Mouse (Mus musculus) midbrain, embryonic 15.5 days (tissue): ENCODE measurements around the gene 1600002K03Rik. TPM values are rescaled to one million over a fixed set of nuclear protein-coding genes. Genes with fewer than 3 reads are reported as not detected.

Experiments
- ATAC-seq: fragments of 200-750 bp; cut with Nextera tagmentation; replicated peaks from 2 replicates; pipeline ENCODE4 v1.8.0; 2017; ENCODE audit warnings: moderate TSS enrichment
- H3K27ac ChIP-seq: fragments of 300-500 bp; sonication (generic); 2 replicates; pipeline ENCODE4 v1.5.1; 2015; ENCODE audit warnings: mild to moderate bottlenecking, inconsistent platforms
- H3K27me3 ChIP-seq: fragments of 300-500 bp; sonication (generic); replicated peaks from 2 replicates; pipeline ENCODE4 v1.6.1; 2015; ENCODE audit warnings: inconsistent platforms
- H3K36me3 ChIP-seq: fragments of 300-500 bp; sonication (generic); replicated peaks from 2 replicates; pipeline ENCODE4 v1.6.1; 2015; ENCODE audit warnings: inconsistent platforms
- H3K4me1 ChIP-seq: fragments of 300-500 bp; sonication (generic); 2 replicates; pipeline ENCODE4 v1.6.1; 2015; ENCODE audit warnings: inconsistent platforms
- H3K4me2 ChIP-seq: fragments of 300-500 bp; sonication (generic); 2 replicates; pipeline ENCODE4 v1.6.1; 2015; ENCODE audit warnings: inconsistent platforms, mild to moderate bottlenecking, moderate library complexity
- H3K4me3 ChIP-seq: fragments of 300-500 bp; sonication (generic); 2 replicates; pipeline ENCODE4 v1.5.1; 2015; ENCODE audit warnings: mild to moderate bottlenecking, inconsistent platforms
- H3K9ac ChIP-seq: fragments of 300-500 bp; sonication (generic); 2 replicates; pipeline ENCODE4 v1.6.1; 2015; ENCODE audit warnings: mild to moderate bottlenecking, inconsistent platforms
- H3K9me3 ChIP-seq: fragments of 300-500 bp; sonication (generic); 2 replicates; pipeline ENCODE4 v1.6.1; 2016; ENCODE audit warnings: inconsistent platforms
- WGBS: fragments of 180-500 bp; shearing (Covaris S2); methylation state at CpG from one replicate; pipeline ENCODE4 v1.1.7; 2015; ENCODE audit warnings: mixed read lengths; 5-methylcytosine and 5-hydroxymethylcytosine counted together
- polyA plus RNA-seq: library from polyadenylated mRNA; unstranded; fragments of >200 nt; fragmentation: Nextera tagmentation; extraction: Ambion mirVana; gene quantifications from 2 replicates; pipeline ENCODE4 v1.2.1, GENCODE M21; 2015

Gene 1600002K03Rik
- polyA plus RNA-seq, 1 experiment from 2014 or later = 13.3 TPM

DNA sequence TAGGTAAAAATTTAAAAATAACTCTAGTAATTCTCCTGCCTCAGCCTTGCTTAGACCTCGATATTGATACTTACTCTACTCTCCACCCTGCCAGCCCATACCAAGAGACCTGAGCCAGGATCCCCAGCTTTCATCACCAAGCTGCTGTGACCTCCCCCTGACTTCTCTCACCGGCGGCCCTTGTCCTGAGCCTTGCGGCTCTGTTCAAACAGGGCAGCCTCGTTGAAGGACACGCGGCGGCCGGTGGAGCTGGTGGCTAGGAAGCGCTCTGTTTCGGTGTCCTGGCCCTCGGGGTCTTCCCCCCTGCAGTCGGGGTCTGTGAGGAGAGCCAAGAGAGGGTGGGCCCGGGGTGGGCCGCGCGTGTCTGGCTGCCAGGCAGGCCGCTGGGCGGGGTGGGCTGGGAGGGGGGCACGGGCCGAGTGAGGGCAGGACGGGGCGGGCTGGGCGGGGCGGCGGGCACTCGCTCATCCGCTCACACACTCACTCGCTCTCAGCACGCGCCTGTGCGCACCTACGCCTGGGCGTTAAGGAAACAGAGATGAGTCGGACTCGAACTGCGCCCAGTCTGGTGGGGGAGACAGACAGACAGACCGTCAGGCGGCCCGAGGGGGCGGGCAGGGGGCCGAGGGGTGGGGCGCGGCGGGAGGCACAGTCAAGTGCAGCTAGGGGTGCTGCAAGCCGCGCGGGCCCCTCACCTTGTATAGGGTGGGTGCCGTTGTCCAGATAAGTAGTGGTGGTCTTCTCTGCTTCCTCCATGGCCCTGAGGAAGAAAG, 36.4 kb upstream of the 1600002K03Rik start:
- H3K36me3 ChIP-seq = peaks cover 37% of the 10 kb centered on the region
- H3K4me1 ChIP-seq = peaks cover 51% of the 10 kb centered on the region
- peak overlapping the region; percentile 94 for H3K4me2 ChIP-seq
- peak overlapping the region; percentile 79 for H3K4me3 ChIP-seq
- ATAC-seq = no peak
- WGBS = 18% methylated on average over 41 of the region's 49 CpGs
- peak overlapping the region; percentile 97 for H3K9ac ChIP-seq
- H3K27me3 ChIP-seq = no peaks in the 10 kb centered on the region
- no peaks in the 10 kb centered on the region for H3K9me3 ChIP-seq
- peak overlapping the region; percentile 96 for H3K27ac ChIP-seq

DNA sequence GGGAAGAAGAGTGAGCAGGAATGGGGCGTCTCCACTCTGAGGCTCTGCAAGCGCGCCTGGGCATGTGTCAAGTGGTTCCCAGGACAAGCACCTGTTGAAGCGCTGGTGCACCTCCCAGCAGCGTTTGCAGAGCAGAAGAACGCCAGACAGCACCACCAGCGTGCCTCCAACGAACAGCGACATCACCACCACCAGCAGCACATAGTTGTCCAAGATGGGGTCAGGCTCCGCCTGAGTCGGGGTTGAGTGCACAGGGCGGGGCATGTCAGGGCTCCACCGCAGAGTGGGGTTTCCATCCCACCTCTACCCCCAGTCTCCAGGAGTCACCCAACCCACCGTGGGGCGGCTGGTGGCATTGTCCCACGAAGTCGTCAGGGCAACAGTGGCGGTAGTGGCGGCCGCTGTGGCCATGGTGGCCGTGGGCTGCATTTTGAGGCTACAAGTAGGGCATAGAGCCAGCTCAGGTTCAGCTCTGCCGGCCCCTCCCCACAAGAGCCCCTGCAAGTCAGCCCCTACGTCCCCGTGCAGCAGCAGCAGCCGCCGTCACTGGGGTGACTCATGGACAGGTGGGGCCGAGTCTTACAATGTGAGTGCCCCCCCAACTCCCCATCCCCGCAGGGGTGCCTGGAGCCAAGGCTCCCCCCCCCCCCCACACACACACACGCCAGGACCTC, 35.7 kb upstream of the 1600002K03Rik start:
- WGBS = 2% methylated on average over 28 of the region's 29 CpGs
- H3K4me1 ChIP-seq = peaks cover 49% of the 10 kb centered on the region
- ATAC-seq = peak; percentile 7; the same call in 1 of the 2 replicates

DNA sequence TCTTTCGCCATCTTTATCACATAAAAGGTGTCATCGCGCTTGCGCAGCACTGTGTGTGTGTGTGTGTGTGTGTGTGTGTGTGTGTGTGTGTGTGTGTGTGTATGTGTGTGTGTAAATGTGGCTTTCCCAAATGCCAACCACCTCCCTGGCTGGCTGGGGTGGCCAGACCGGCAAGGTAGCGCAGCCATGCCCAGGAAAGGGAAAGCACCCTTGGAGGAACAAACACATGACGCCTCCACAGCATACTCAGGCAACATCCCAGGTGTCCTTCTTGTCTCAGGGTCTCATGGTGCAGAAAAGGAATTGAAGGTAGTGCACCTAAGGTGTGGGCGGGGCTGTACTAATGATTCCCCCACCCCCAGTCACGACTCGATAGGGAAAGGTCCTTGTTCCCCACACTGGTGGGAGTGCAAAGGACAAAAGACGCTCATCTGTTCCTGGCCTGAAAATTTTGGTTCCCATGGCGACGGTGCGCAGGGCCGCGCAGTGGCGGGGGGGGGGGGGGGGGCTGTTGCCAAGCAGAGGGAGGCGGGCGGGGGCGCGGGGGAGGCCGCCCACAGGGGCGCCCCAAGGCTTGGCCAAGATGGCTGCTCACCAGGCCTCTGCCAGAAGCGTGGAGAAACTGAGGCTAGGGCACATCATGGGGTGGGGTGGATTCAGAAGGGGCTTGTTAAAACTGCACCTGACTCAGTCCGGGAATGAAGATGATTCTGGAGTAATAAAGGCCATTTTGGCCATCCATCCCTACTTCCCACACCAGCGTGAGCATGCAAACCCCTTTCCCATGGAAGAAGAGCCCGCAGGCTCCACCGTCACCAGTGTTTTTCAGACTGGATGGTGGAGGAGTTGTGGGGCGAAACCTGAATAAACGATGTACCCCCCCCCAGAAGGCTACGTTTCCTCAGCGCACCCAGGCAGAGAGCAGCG, 34.9 kb upstream of the 1600002K03Rik start:
- Histone ChIP-seq H3K4me2 (peak overlapping the region; percentile 94), H3K27ac (peak overlapping the region; percentile 96), H3K9me3 (no peaks in the 10 kb centered on the region), H3K27me3 (no peaks in the 10 kb centered on the region), H3K36me3 (peaks cover 27% of the 10 kb centered on the region), H3K4me1 (peaks cover 50% of the 10 kb centered on the region), H3K9ac (peak overlapping the region; percentile 97), H3K4me3 (peak overlapping the region; percentile 79)
- under 1% methylated on average over 30 of the region's 33 CpGs for WGBS
- no peak for ATAC-seq

More for the DNA sequence above, 35.7 kb upstream of the 1600002K03Rik start:
- peaks cover 35% of the 10 kb centered on the region for H3K36me3 ChIP-seq
- peak overlapping the region; percentile 94 for H3K4me2 ChIP-seq
- peak overlapping the region; percentile 96 for H3K27ac ChIP-seq
- no peaks in the 10 kb centered on the region for H3K27me3 ChIP-seq
- H3K4me3 ChIP-seq = peak overlapping the region; percentile 79
- H3K9me3 ChIP-seq = no peaks in the 10 kb centered on the region
- H3K9ac ChIP-seq = peak overlapping the region; percentile 97

DNA sequence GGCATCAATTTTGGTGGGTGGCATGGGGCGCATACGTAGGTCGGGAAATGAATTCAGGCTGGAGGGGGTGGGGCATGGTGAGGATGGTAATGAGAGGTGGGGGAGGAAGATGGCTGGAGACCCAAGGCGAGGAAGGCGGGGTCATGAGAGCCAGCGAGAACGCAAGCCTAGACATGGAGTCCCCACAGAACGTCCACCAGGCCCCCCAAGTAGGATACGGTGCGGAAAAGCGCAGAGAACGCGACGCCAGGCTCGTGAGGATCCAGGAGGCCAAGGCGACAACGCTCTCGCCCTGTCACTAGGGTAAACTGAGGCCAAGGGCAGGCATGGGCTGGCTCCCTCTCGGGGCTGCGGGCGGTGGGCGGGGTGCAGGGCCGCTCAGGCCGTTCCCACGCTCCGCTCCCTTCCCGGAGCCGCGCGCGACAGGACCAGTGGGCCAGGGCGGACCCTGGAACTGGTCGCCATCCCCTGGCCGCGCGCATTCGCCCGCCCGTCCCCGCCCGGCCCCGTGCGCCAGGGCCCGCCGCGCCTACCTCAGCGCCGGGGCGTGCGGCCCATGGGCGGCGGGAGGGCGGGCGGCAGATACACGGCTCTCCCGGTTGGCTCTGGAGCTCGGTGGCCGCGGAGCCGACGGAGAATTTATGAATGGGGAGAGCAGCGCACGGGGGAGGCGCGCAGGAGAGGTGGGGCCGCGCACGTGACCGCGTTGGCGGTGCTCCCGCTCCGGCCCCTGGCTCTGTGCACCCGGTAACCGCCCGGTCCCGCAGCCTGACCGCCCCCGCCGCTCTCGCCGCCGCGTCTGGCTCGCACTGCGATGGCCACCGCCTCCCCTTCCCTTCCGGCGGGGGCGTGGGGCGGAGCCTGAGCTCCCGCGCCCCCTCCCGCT, 33.9 kb upstream of the 1600002K03Rik start, which contains the start of gene Atp5d:
TSS of gene Atp5d (plus strand) at position 80 of the 886 bp plus-strand sequence.
- Histone ChIP-seq H3K27ac (peak within 1 kb of the TSS; percentile 96), H3K9me3 (no peaks in the 10 kb centered on the region), H3K36me3 (peaks cover 18% of the 10 kb centered on the region; the same call in 1 of the 2 replicates), H3K4me3 (peak within 1 kb of the TSS; percentile 79), H3K4me2 (peak within 1 kb of the TSS; percentile 94), H3K27me3 (no peaks in the 10 kb centered on the region), H3K4me1 (peaks cover 56% of the 10 kb centered on the region), H3K9ac (peak within 1 kb of the TSS; percentile 97)
- WGBS = under 1% methylated on average over 81 of the region's 94 CpGs
- ATAC-seq = peak; percentile 34

DNA sequence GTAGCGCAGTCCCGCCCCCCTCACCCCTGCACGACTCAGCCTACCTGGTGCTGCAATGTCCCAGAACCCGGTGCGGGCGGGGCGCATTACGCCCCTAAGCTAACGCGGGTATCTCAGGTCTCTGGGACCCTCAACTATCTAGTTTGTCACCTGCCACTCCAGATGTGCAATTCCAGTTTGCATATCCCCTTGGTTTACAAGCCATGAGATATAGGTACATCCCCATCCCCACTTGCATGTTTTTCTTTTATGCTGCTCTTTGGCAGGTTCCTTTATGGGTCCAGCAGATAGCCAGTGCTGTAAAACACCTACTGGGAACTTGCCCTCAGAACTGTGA, 33.3 kb upstream of the 1600002K03Rik start:
- peaks cover 60% of the 10 kb centered on the region for H3K4me1 ChIP-seq
- no peaks in the 10 kb centered on the region for H3K27me3 ChIP-seq
- H3K9me3 ChIP-seq = no peaks in the 10 kb centered on the region
- H3K9ac ChIP-seq = peak overlapping the region; percentile 97
- peaks cover 15% of the 10 kb centered on the region; the same call in 1 of the 2 replicates for H3K36me3 ChIP-seq
- peak overlapping the region; percentile 94 for H3K4me2 ChIP-seq
- 2% methylated on average over 10 of the region's 10 CpGs for WGBS
- H3K27ac ChIP-seq = peak overlapping the region; percentile 96
- peak overlapping the region; percentile 79 for H3K4me3 ChIP-seq
- no peak for ATAC-seq

DNA sequence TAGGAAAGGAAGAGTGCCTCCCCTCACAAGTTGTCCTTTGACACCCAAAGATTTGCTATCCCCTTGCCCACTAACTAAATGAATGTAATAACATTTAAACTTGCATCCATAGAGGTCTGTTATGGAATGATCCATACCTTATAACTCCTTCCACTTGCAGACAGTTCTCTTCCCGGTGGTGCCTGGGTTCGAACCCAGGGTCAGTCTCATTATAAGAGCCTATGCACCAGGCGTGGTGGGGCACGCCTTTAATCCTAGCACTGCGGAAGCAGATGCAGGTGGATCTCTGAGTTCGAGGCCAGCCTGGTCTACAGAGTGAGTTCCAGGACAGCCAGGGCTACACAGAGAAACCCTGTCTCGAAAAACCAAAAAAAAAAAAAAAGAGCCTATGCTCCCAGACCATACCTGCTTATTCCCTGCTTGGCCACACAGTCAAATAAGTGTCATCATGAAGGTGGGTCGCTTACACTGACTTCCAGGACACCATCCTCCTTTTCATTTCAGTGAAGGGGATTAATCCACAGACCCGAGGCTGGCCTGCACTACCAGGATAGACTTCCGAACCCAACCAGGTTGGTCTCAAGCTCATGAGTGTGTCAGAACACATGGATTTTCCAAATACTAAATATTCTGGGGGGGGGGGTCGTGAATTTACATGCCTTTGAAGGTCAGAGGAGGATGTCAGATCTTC, 32.6 kb upstream of the 1600002K03Rik start:
- Histone ChIP-seq H3K4me3 (0 out of 2 replicates have a peak overlapping the region, but pooled peaks have one; percentile 79), H3K9me3 (no peaks in the 10 kb centered on the region), H3K36me3 (peaks cover 8% of the 10 kb centered on the region; the same call in 1 of the 2 replicates), H3K9ac (no peak overlapping the region), H3K4me2 (peak overlapping the region; percentile 81; the same call in 1 of the 2 replicates), H3K4me1 (peaks cover 60% of the 10 kb centered on the region), H3K27me3 (no peaks in the 10 kb centered on the region), H3K27ac (peak overlapping the region; percentile 96)
- no peak for ATAC-seq
- WGBS = 76% methylated on average over 11 of the region's 11 CpGs

DNA sequence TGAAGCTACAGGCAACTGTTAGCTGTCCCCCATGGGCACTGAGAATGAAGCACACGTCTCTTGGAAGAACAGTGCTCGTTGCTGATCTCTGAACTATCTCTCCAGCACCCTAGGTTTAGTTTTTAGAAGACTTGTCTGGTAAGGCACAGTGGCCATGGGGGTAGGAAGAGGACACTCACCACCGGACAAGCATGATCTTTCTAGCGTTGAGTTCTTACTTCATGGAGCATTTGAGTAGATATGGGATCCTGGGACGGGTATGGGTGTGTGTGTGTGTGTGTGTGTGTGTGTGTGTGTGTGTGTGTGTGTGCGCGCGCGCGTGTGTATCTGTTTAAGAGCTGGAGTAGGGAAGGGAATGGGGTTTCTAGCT, 32.1 kb upstream of the 1600002K03Rik start, which contains the start of gene Cbarp:
TSS of gene Cbarp (minus strand) at position 170 of the 370 bp plus-strand sequence.
- Histone ChIP-seq H3K27me3 (no peaks in the 10 kb centered on the region), H3K27ac (peak within 1 kb of the TSS; percentile 96), H3K4me2 (peak within 1 kb of the TSS; percentile 94), H3K4me3 (peak within 1 kb of the TSS; percentile 79), H3K9me3 (no peaks in the 10 kb centered on the region), H3K36me3 (peaks cover 3% of the 10 kb centered on the region; the same call in 1 of the 2 replicates), H3K4me1 (peaks cover 65% of the 10 kb centered on the region), H3K9ac (peak within 1 kb of the TSS; percentile 97)
- 73% methylated on average over 10 of the region's 10 CpGs for WGBS
- no peak for ATAC-seq

DNA sequence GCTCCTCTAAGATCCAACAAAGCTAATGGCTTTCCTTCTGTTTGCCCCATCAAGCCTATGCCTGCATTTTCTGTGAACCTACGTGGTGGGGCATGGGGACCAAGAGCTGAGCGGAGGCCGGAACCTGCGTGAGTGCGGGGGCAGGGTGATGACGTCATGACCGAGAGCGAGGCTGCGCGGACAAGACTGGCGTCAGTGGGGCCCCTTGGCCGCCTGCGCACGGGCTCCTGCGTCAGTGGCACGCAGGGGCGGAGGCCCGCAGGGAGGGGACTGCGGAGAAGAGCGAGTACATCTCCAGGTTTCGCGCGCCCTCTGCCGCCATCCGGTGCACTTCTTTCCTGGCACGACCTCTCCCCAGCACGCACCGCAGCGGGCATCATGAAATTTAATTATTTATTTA, 31.5 kb upstream of the 1600002K03Rik start:
- H3K4me1 ChIP-seq = peaks cover 68% of the 10 kb centered on the region
- peaks cover 3% of the 10 kb centered on the region; the same call in 1 of the 2 replicates for H3K36me3 ChIP-seq
- H3K27ac ChIP-seq = peak overlapping the region; percentile 89
- H3K4me2 ChIP-seq = peak overlapping the region; percentile 81
- H3K9me3 ChIP-seq = no peaks in the 10 kb centered on the region
- peak overlapping the region; percentile 30 for H3K9ac ChIP-seq
- peak overlapping the region; percentile 79 for H3K4me3 ChIP-seq
- H3K27me3 ChIP-seq = no peaks in the 10 kb centered on the region
- ATAC-seq = peak; percentile 63
- WGBS = under 1% methylated on average over 29 of the region's 29 CpGs

DNA sequence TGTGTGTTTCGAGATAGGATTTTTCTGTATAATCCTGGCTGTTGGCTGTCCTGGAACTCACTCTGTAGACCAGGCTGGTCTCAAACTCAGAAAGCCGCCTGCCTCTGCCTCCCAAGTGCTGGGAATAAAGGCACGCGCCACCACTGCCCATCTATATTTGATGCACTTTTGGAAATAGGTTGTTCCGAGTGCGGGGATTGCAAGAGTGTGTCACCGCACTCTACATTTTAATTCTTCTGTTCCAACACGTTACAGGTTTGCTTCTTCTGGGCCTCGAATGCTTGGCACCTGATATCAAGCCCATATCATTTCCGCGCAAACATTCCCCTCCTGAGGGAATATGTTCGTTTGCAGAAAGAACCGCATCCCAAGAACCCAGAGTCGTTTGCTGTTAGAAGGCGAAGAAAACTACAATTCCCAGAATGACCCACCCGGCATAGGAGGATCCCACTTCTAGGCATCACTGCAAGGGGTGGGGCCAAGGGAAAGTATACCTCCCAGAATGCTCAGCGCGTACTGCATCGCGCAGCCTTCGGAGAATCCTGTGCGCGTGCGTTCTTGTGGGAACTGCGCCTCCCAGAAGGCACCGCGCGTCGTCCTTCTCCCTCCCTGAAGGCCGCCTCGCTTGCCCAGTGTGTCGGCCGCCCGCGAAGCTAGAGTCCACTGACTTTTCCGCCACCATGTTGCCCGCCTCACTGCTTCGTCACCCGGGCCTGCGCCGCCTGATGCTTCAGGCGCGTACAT, 30.8 kb upstream of the 1600002K03Rik start:
- peaks cover 65% of the 10 kb centered on the region for H3K4me1 ChIP-seq
- H3K9me3 ChIP-seq = no peaks in the 10 kb centered on the region
- peak overlapping the region; percentile 79 for H3K4me3 ChIP-seq
- H3K27me3 ChIP-seq = no peaks in the 10 kb centered on the region
- peak; percentile 86 for ATAC-seq
- H3K27ac ChIP-seq = peak overlapping the region; percentile 89
- H3K4me2 ChIP-seq = peak overlapping the region; percentile 81
- WGBS = under 1% methylated on average over 43 of the region's 43 CpGs
- peak overlapping the region; percentile 91 for H3K9ac ChIP-seq
- H3K36me3 ChIP-seq = peaks cover 3% of the 10 kb centered on the region; the same call in 1 of the 2 replicates

DNA sequence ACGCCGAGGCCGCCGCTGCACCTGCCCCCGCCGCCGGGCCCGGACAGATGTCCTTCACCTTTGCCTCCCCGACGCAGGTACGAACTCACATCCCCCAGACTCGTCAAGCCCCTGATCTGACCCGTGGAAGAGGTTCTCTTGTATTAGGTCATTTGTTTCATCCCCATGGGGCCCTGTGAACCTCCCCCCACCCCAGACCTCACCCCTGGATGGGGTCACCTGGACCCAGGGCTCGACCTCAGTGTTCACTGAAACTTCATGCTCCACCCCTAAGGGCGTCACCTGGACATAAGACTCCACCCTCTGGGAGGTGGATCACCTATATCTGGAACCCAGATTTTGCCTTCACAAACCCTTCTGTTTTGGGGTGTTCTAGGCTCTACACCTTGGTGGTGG, 30.2 kb upstream of the 1600002K03Rik start:
- peaks cover 3% of the 10 kb centered on the region; the same call in 1 of the 2 replicates for H3K36me3 ChIP-seq
- peak overlapping the region; percentile 81 for H3K4me2 ChIP-seq
- under 1% methylated on average over 15 of the region's 15 CpGs for WGBS
- H3K9ac ChIP-seq = peak overlapping the region; percentile 91
- H3K9me3 ChIP-seq = no peaks in the 10 kb centered on the region
- no peak for ATAC-seq
- H3K4me3 ChIP-seq = peak overlapping the region; percentile 79
- H3K4me1 ChIP-seq = peaks cover 64% of the 10 kb centered on the region
- peak overlapping the region; percentile 89 for H3K27ac ChIP-seq
- no peaks in the 10 kb centered on the region for H3K27me3 ChIP-seq
